Mouse (Mus musculus): ENCODE measurements around the gene Rreb1. TPM values are rescaled to one million over a fixed set of nuclear protein-coding genes. Genes with fewer than 3 reads are reported as not detected.

Rreb1 gene
- polyA plus RNA-seq, 1 experiment: 31.5 TPM

DNA sequence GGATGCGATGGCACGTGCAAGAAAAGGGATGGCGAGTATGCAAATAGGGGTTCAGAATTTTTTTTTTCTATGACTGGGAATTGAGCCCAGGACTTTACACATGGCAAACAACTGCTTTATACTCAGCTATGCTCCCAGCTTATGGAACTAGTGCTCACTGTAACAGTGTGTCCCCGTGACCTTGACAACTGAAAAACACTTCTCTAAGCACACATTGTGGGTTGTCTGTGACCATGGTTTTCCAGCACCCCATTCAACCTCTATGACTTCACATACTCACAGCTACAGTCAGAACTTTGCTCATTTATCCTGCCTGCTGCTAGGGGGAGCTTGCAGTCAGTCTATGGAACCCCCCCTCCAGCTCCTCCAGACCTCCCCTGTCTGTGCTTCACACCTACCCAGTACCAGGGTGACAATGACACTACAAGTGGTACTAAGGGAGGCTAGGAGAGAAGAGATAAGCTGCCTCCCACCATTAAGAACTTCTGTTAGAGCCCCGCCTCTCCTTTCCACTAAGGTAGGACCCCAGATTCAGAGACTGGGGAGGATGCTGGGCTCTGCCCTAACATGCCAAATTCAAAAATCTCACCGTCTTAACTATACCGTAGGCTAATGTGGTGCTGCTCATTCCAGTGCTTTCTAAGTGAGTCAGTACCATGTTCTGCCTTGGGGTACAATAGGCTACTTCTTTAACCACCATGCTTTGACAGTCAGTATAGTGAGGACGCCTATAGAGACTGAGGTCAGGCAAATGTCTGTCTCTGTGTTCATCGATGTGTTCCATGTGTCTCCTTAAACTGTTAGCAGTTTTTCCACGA, 145.7 kb downstream of the Rreb1 start:
- Histone ChIP-seq H3K4me3 (ENCODE audit: low read depth, low read length) (no peak overlapping the region), H3K27ac (ENCODE audit: insufficient read depth, low read length) (no peak overlapping the region), H3K9me3 (replicated peaks; ENCODE audit: control insufficient read depth, insufficient read depth, low read length, poor library complexity, severe bottlenecking) (no peaks in the 10 kb centered on the region), H3K9ac (ENCODE audit: low read depth, poor library complexity, severe bottlenecking) (no peak overlapping the region), H3K4me1 (ENCODE audit: control insufficient read depth, insufficient read depth, low read length) (no peaks in the 10 kb centered on the region), H3K27me3 (ENCODE audit: control insufficient read depth, insufficient read depth, low read length, poor library complexity, severe bottlenecking) (no peaks in the 10 kb centered on the region), H3K36me3 (ENCODE audit: control insufficient read depth, insufficient read depth, low read length, poor library complexity, severe bottlenecking) (no peaks in the 10 kb centered on the region)
- no peak for TF ChIP-seq POLR2A (IDR thresholded peaks at IDR 0.05; ENCODE audit: insufficient read depth, low read length)
- no peak for TF ChIP-seq CTCF (IDR thresholded peaks at IDR 0.05; ENCODE audit: low read depth, low read length)
- TF ChIP-seq EP300 (IDR thresholded peaks at IDR 0.05; ENCODE audit: insufficient read depth, low read depth, low read length): no peak

DNA sequence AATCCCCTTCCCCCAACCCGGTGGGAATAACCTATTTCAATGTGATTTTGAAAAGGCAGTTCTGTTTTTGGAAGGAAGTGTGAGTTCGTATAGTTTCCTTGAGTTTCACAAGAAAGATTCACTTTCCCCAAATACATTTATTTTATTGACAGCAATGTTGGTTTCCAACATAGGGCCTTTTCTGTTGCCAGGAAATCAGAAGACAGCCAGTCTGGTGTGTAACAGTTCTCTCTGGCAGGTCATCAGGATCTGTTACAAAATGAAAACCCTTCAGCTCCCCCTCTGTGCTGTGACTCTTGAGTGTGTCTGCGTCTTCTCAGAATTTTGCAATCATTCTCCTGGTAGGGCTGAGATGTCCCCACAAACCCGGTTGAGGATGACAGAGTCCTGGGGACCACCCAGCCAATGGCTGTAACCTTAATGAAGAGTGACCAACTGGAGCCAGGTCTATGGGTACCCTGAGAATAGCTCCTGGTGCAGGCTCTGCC, 146.3 kb downstream of the Rreb1 start:
- Histone ChIP-seq H3K4me3 (ENCODE audit: low read depth, low read length) (no peak overlapping the region), H3K36me3 (ENCODE audit: control insufficient read depth, insufficient read depth, low read length, poor library complexity, severe bottlenecking) (no peaks in the 10 kb centered on the region), H3K27me3 (ENCODE audit: control insufficient read depth, insufficient read depth, low read length, poor library complexity, severe bottlenecking) (no peaks in the 10 kb centered on the region), H3K27ac (ENCODE audit: insufficient read depth, low read length) (no peak overlapping the region), H3K9ac (ENCODE audit: low read depth, poor library complexity, severe bottlenecking) (no peak overlapping the region), H3K9me3 (replicated peaks; ENCODE audit: control insufficient read depth, insufficient read depth, low read length, poor library complexity, severe bottlenecking) (no peaks in the 10 kb centered on the region), H3K4me1 (ENCODE audit: control insufficient read depth, insufficient read depth, low read length) (no peaks in the 10 kb centered on the region)
- TF ChIP-seq EP300 (IDR thresholded peaks at IDR 0.05; ENCODE audit: insufficient read depth, low read depth, low read length): no peak
- no peak for TF ChIP-seq POLR2A (IDR thresholded peaks at IDR 0.05; ENCODE audit: insufficient read depth, low read length)
- no peak for TF ChIP-seq CTCF (IDR thresholded peaks at IDR 0.05; ENCODE audit: low read depth, low read length)

DNA sequence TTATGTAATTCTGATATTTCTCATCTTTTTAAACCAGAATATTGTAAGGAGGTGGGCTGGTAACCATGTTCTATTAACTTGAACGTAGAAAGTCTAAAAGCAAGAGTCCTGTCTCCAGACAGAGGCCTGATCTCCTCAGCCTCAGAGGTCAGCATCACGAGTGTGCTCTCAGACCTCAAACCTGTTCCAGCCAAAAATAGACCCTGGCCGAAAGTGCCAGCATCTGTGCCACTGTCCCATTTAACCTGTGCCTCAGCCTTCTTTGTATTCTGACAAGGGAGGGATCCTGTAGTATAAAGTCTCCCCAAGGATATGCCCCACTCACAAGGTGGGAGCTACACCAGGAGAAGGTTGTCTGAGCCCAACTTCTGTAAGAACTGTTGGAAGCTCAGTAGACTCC, 148.2 kb downstream of the Rreb1 start:
- no peak for TF ChIP-seq EP300 (IDR thresholded peaks at IDR 0.05; ENCODE audit: insufficient read depth, low read depth, low read length)
- TF ChIP-seq POLR2A (IDR thresholded peaks at IDR 0.05; ENCODE audit: insufficient read depth, low read length): no peak
- TF ChIP-seq CTCF (IDR thresholded peaks at IDR 0.05; ENCODE audit: low read depth, low read length): no peak
- Histone ChIP-seq H3K36me3 (ENCODE audit: control insufficient read depth, insufficient read depth, low read length, poor library complexity, severe bottlenecking) (no peaks in the 10 kb centered on the region), H3K4me3 (ENCODE audit: low read depth, low read length) (no peak overlapping the region), H3K9ac (ENCODE audit: low read depth, poor library complexity, severe bottlenecking) (no peak overlapping the region), H3K27ac (ENCODE audit: insufficient read depth, low read length) (no peak overlapping the region), H3K9me3 (replicated peaks; ENCODE audit: control insufficient read depth, insufficient read depth, low read length, poor library complexity, severe bottlenecking) (no peaks in the 10 kb centered on the region), H3K4me1 (ENCODE audit: control insufficient read depth, insufficient read depth, low read length) (peaks cover 2% of the 10 kb centered on the region), H3K27me3 (ENCODE audit: control insufficient read depth, insufficient read depth, low read length, poor library complexity, severe bottlenecking) (no peaks in the 10 kb centered on the region)

DNA sequence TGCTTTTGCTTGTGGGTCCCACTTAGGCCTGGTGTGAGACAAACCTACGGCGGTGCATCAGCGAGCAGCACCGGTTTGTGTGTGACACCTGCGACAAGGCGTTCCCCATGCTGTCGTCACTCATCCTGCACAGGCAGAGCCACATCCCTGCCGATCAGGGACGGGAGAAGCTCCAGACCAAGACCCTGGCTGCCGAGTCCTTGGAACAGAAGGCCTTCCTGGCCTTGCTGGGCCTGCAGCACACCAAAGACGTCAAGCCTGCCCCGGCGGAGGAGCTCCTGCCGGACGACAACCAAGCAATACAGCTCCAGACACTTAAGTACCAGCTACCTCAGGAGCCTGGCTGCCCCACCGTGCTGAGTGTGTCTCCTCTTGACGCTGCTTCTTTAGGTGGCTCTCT, 151.3 kb downstream of the Rreb1 start:
- Histone ChIP-seq H3K27ac (ENCODE audit: insufficient read depth, low read length) (no peak overlapping the region), H3K9ac (ENCODE audit: low read depth, poor library complexity, severe bottlenecking) (no peak overlapping the region), H3K4me3 (ENCODE audit: low read depth, low read length) (peak overlapping the region; percentile 5; the same call in 1 of the 2 replicates), H3K9me3 (replicated peaks; ENCODE audit: control insufficient read depth, insufficient read depth, low read length, poor library complexity, severe bottlenecking) (no peaks in the 10 kb centered on the region), H3K4me1 (ENCODE audit: control insufficient read depth, insufficient read depth, low read length) (peaks cover 2% of the 10 kb centered on the region), H3K27me3 (ENCODE audit: control insufficient read depth, insufficient read depth, low read length, poor library complexity, severe bottlenecking) (no peaks in the 10 kb centered on the region), H3K36me3 (ENCODE audit: control insufficient read depth, insufficient read depth, low read length, poor library complexity, severe bottlenecking) (no peaks in the 10 kb centered on the region)
- TF ChIP-seq POLR2A (IDR thresholded peaks at IDR 0.05; ENCODE audit: insufficient read depth, low read length): no peak
- no peak for TF ChIP-seq CTCF (IDR thresholded peaks at IDR 0.05; ENCODE audit: low read depth, low read length)
- no peak for TF ChIP-seq EP300 (IDR thresholded peaks at IDR 0.05; ENCODE audit: insufficient read depth, low read depth, low read length)

DNA sequence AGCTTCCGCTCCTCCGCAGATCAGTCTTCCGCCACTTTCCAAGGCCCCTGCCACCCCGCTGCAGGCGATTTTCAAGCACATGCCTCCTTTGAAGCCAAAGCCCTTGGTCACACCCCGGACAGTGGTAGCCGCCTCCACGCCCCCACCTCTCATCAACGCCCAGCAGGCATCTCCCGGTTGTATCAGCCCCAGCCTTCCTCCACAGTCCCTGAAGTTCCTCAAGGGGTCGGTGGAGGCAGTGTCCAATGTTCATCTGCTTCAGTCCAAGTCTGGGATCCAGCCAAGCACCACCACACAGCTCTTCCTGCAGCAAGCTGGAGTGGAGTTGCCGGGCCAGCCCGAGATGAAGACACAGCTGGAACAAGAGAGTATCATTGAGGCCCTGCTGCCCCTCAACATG, 151.9 kb downstream of the Rreb1 start:
- Histone ChIP-seq H3K36me3 (ENCODE audit: control insufficient read depth, insufficient read depth, low read length, poor library complexity, severe bottlenecking) (no peaks in the 10 kb centered on the region), H3K4me1 (ENCODE audit: control insufficient read depth, insufficient read depth, low read length) (peaks cover 2% of the 10 kb centered on the region), H3K27ac (ENCODE audit: insufficient read depth, low read length) (no peak overlapping the region), H3K9ac (ENCODE audit: low read depth, poor library complexity, severe bottlenecking) (no peak overlapping the region), H3K4me3 (ENCODE audit: low read depth, low read length) (no peak overlapping the region; the same call in 1 of the 2 replicates), H3K9me3 (replicated peaks; ENCODE audit: control insufficient read depth, insufficient read depth, low read length, poor library complexity, severe bottlenecking) (no peaks in the 10 kb centered on the region), H3K27me3 (ENCODE audit: control insufficient read depth, insufficient read depth, low read length, poor library complexity, severe bottlenecking) (no peaks in the 10 kb centered on the region)
- TF ChIP-seq CTCF (IDR thresholded peaks at IDR 0.05; ENCODE audit: low read depth, low read length) (no peak), POLR2A (IDR thresholded peaks at IDR 0.05; ENCODE audit: insufficient read depth, low read length) (no peak), EP300 (IDR thresholded peaks at IDR 0.05; ENCODE audit: insufficient read depth, low read depth, low read length) (no peak)

- Histone ChIP-seq H3K36me3 (ENCODE audit: control insufficient read depth, insufficient read depth, low read length, poor library complexity, severe bottlenecking) (no peaks in the 10 kb centered on the region), H3K4me3 (ENCODE audit: low read depth, low read length) (peak overlapping the region; percentile 41), H3K4me1 (ENCODE audit: control insufficient read depth, insufficient read depth, low read length) (peaks cover 2% of the 10 kb centered on the region), H3K27me3 (ENCODE audit: control insufficient read depth, insufficient read depth, low read length, poor library complexity, severe bottlenecking) (no peaks in the 10 kb centered on the region), H3K9me3 (replicated peaks; ENCODE audit: control insufficient read depth, insufficient read depth, low read length, poor library complexity, severe bottlenecking) (no peaks in the 10 kb centered on the region), H3K9ac (ENCODE audit: low read depth, poor library complexity, severe bottlenecking) (no peak overlapping the region), H3K27ac (ENCODE audit: insufficient read depth, low read length) (no peak overlapping the region)
- no peak for TF ChIP-seq POLR2A (IDR thresholded peaks at IDR 0.05; ENCODE audit: insufficient read depth, low read length)
- no peak for TF ChIP-seq EP300 (IDR thresholded peaks at IDR 0.05; ENCODE audit: insufficient read depth, low read depth, low read length)
- TF ChIP-seq CTCF (IDR thresholded peaks at IDR 0.05; ENCODE audit: low read depth, low read length): no peak
Measured at GRCm38 (mm10) chr13:37930621-37931020, 152.4 kb downstream of the Rreb1 start.

Measured in ES-Bruce4 (cell line).